Mouse (Mus musculus): Measurements from ENCODE around the gene Gm11639. TPM values are rescaled to one million over a fixed set of nuclear protein-coding genes. Genes with fewer than 3 reads are reported as not detected.

Gm11639 gene
- polyA plus RNA-seq, 1 experiment from 2014 or later = 0.05 TPM

GRCm38 (mm10) chr11:105144084-105144483, 458.6 kb downstream of the Gm11639 start:
- H3K4me1 ChIP-seq (replicated peaks) = peaks cover 39% of the 10 kb centered on the region
- no peaks in the 10 kb centered on the region for H3K9me3 ChIP-seq (replicated peaks)
- H3K4me2 ChIP-seq = no peak overlapping the region
- peak overlapping the region; percentile 10; the same call in 1 of the 2 replicates for H3K9ac ChIP-seq
- H3K4me3 ChIP-seq (replicated peaks) = no peak overlapping the region
- peak overlapping the region; percentile 46 for H3K27ac ChIP-seq (replicated peaks)
- no peaks in the 10 kb centered on the region for H3K27me3 ChIP-seq
- WGBS (ENCODE audit: insufficient replicate concordance) = 44% methylated on average over 3 of the region's 3 CpGs
- ATAC-seq (ENCODE audit: insufficient read depth) = peak; percentile 75
- peaks cover 21% of the 10 kb centered on the region for H3K36me3 ChIP-seq (replicated peaks)

DNA sequence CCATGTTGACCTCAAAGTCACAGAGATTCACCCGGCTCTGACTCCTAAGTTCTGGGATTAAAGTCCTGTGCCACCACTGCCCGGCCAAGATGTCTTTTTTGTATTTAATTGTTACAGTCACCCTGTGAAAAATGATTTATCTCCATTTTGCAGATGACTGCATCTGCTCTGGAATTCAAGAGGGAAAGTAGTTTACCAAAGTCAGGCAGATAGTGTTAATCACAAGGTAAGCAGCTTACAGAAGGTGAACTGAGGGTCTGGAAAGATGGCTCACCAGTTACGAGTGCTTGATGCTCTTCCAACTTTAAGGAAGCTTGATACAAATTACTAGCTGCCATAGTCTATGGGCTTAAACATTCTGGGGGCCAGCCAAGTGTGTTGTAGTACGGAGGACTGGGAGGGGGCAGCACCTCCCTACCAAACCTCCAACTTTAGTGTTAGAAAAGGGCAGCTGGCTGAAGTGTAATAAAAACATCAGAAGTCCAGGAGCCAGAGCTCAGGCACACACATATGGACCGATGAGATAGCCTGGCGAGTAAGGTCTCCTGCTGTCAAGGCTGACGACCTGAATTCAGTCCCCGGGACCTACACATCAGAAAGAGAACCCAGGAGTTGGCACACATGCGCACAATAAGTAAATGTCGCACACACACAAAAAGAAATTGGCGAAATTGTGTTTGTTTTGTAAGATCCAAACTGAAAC, 459.2 kb downstream of the Gm11639 start:
- ATAC-seq (ENCODE audit: insufficient read depth) = peak; percentile 29
- Histone ChIP-seq H3K4me1 (replicated peaks) (peaks cover 44% of the 10 kb centered on the region), H3K9me3 (replicated peaks) (no peaks in the 10 kb centered on the region), H3K9ac (peak overlapping the region; percentile 10; the same call in 1 of the 2 replicates), H3K27me3 (no peaks in the 10 kb centered on the region), H3K36me3 (replicated peaks) (peaks cover 15% of the 10 kb centered on the region), H3K4me3 (replicated peaks) (no peak overlapping the region), H3K27ac (replicated peaks) (peak overlapping the region; percentile 46), H3K4me2 (no peak overlapping the region)
- 53% methylated on average over 11 of the region's 11 CpGs for WGBS (ENCODE audit: insufficient replicate concordance)

GRCm38 (mm10) chr11:105145211-105145610, 459.7 kb downstream of the Gm11639 start:
- H3K27me3 ChIP-seq = no peaks in the 10 kb centered on the region
- peaks cover 50% of the 10 kb centered on the region for H3K4me1 ChIP-seq (replicated peaks)
- no peak for ATAC-seq (ENCODE audit: insufficient read depth)
- H3K4me3 ChIP-seq (replicated peaks) = no peak overlapping the region
- H3K9ac ChIP-seq = no peak overlapping the region
- H3K36me3 ChIP-seq (replicated peaks) = peaks cover 10% of the 10 kb centered on the region
- peak overlapping the region; percentile 46; the same call in 1 of the 2 replicates for H3K27ac ChIP-seq (replicated peaks)
- no peak overlapping the region for H3K4me2 ChIP-seq
- WGBS (ENCODE audit: insufficient replicate concordance) = 82% methylated on average over 10 of the region's 10 CpGs
- H3K9me3 ChIP-seq (replicated peaks) = no peaks in the 10 kb centered on the region

- no peak within 1 kb of the TSS for H3K9ac ChIP-seq
- peaks cover 63% of the 10 kb centered on the region for H3K4me1 ChIP-seq (replicated peaks)
- no peak for ATAC-seq (ENCODE audit: insufficient read depth)
- no peak within 1 kb of the TSS for H3K4me2 ChIP-seq
- no peaks in the 10 kb centered on the region for H3K9me3 ChIP-seq (replicated peaks)
- H3K27me3 ChIP-seq = no peaks in the 10 kb centered on the region
- H3K36me3 ChIP-seq (replicated peaks) = no peaks in the 10 kb centered on the region
- 73% methylated on average over 3 of the region's 3 CpGs for WGBS (ENCODE audit: insufficient replicate concordance)
- no peak within 1 kb of the TSS for H3K4me3 ChIP-seq (replicated peaks)
- H3K27ac ChIP-seq (replicated peaks) = 0 out of 2 replicates have a peak within 1 kb of the TSS, but pooled peaks have one; percentile 46
Measured at GRCm38 (mm10) chr11:105146593-105146992, 461.1 kb downstream of the Gm11639 start, which contains the start of gene Gm10842. Gm10842 (plus strand) TSS chr11:105146893.

GRCm38 (mm10) chr11:105149353-105149752, 463.8 kb downstream of the Gm11639 start:
- H3K36me3 ChIP-seq (replicated peaks) = no peaks in the 10 kb centered on the region
- no peaks in the 10 kb centered on the region for H3K9me3 ChIP-seq (replicated peaks)
- H3K4me3 ChIP-seq (replicated peaks) = no peak overlapping the region
- H3K27ac ChIP-seq (replicated peaks) = peak overlapping the region; percentile 75
- no peak overlapping the region for H3K4me2 ChIP-seq
- no peak for ATAC-seq (ENCODE audit: insufficient read depth)
- H3K9ac ChIP-seq = no peak overlapping the region
- WGBS (ENCODE audit: insufficient replicate concordance) = 30% methylated on average over 3 of the region's 3 CpGs
- H3K4me1 ChIP-seq (replicated peaks) = peaks cover 68% of the 10 kb centered on the region
- no peaks in the 10 kb centered on the region for H3K27me3 ChIP-seq

DNA sequence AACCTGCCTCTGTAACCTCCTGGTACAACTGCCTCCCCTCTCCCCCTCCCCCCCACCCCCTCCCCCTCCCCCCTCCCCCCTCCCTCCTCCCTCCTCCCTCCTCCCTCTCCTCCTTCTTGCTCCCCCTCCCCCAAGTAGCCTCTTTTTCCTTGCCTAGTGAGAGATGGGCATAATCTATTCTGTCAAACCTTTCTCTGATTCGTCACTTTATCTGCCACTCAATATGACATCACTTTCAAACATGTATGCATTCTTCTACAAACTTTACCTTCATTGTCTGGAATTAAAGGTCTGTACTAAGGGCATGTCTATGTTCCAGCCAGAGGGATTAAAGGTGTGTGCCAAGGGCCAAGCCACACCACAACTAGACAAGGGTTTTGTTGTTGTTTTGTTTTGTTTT, 464.3 kb downstream of the Gm11639 start:
- Histone ChIP-seq H3K4me3 (replicated peaks) (no peak overlapping the region), H3K36me3 (replicated peaks) (no peaks in the 10 kb centered on the region), H3K27me3 (no peaks in the 10 kb centered on the region), H3K9me3 (replicated peaks) (no peaks in the 10 kb centered on the region), H3K27ac (replicated peaks) (peak overlapping the region; percentile 92), H3K4me2 (no peak overlapping the region), H3K4me1 (replicated peaks) (peaks cover 68% of the 10 kb centered on the region), H3K9ac (no peak overlapping the region)
- no peak for ATAC-seq (ENCODE audit: insufficient read depth)
- 50% methylated on average over 1 of the region's 1 CpGs for WGBS (ENCODE audit: insufficient replicate concordance)

DNA sequence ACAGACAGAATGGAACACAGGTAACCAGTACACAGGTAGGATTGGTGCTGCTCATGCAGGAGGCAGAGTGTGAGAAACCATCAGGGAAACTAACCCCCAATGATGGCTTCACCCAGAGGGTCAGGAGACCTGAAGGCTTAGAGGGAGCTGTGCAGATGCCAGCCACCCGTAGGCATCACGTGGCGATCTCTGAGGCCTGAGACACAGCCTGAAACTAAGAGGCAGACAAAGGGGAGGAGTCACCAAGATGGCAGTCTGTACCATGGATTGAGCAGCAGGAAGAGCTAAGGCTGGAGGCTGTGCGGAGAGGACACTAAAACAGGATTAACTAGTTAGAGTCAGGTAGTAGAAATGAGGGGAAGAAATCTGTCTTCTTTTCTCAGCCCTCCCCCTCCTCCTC, 465.2 kb downstream of the Gm11639 start:
- H3K27me3 ChIP-seq = no peaks in the 10 kb centered on the region
- no peak for ATAC-seq (ENCODE audit: insufficient read depth)
- H3K9me3 ChIP-seq (replicated peaks) = no peaks in the 10 kb centered on the region
- no peak overlapping the region for H3K9ac ChIP-seq
- no peak overlapping the region for H3K4me2 ChIP-seq
- 56% methylated on average over 4 of the region's 4 CpGs for WGBS (ENCODE audit: insufficient replicate concordance)
- H3K4me3 ChIP-seq (replicated peaks) = no peak overlapping the region
- peak overlapping the region; percentile 92 for H3K27ac ChIP-seq (replicated peaks)
- peaks cover 66% of the 10 kb centered on the region for H3K4me1 ChIP-seq (replicated peaks)
- H3K36me3 ChIP-seq (replicated peaks) = no peaks in the 10 kb centered on the region

DNA sequence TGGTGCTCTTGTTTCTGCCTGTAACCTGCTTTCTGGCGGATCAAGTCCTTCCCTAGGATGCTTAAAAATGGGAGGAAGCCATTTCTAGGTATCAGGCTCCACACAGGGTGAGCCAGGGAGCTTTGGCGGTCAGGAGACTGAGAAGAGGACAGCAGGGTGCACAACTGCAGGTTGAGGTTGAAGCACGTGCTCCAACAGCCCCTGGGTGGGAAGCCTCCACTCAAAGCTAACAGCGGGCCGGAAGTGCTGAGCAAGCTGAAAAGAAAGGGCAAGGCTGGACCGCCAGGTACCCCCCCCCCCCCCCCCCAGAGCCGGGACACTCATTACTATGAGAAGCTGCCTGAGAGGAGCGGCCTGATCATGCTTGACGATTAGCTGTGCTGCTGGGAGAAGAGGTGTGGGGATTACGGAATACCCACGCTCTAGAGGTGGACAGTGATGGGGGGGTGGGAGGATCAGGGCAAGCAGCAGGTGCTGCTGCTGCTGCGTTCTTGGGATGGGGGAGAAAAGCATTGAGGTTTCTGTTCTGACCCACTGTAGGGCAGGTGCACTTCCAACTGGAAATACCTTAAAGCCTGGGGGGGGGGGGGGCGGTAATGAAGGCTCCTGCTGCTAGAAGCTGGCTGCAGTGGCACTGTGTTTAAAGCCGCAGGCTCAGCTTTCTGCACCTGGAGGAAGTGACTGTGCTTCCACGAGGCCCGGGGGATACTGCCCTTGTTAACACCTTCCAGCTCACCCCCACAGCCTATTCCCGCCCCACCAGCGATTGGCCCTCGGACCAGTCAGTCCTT, 465.9 kb downstream of the Gm11639 start:
- Histone ChIP-seq H3K4me3 (replicated peaks) (0 out of 2 replicates have a peak overlapping the region, but pooled peaks have one; percentile 2), H3K9ac (peak overlapping the region; percentile 46; the same call in 1 of the 2 replicates), H3K9me3 (replicated peaks) (no peaks in the 10 kb centered on the region), H3K27ac (replicated peaks) (peak overlapping the region; percentile 92), H3K4me2 (peak overlapping the region; percentile 73), H3K36me3 (replicated peaks) (no peaks in the 10 kb centered on the region), H3K27me3 (no peaks in the 10 kb centered on the region), H3K4me1 (replicated peaks) (peaks cover 71% of the 10 kb centered on the region)
- 18% methylated on average over 19 of the region's 19 CpGs for WGBS (ENCODE audit: insufficient replicate concordance)
- ATAC-seq (ENCODE audit: insufficient read depth) = no peak

- no peak for ATAC-seq (ENCODE audit: insufficient read depth)
- Histone ChIP-seq H3K4me2 (peak overlapping the region; percentile 73), H3K9ac (peak overlapping the region; percentile 46; the same call in 1 of the 2 replicates), H3K27me3 (no peaks in the 10 kb centered on the region), H3K27ac (replicated peaks) (peak overlapping the region; percentile 92), H3K4me3 (replicated peaks) (no peak overlapping the region), H3K9me3 (replicated peaks) (no peaks in the 10 kb centered on the region), H3K36me3 (replicated peaks) (no peaks in the 10 kb centered on the region), H3K4me1 (replicated peaks) (peaks cover 77% of the 10 kb centered on the region)
- 16% methylated on average over 4 of the region's 4 CpGs for WGBS (ENCODE audit: insufficient replicate concordance)
Measured at GRCm38 (mm10) chr11:105152017-105152300, 466.5 kb downstream of the Gm11639 start.

- Histone ChIP-seq H3K9me3 (replicated peaks) (no peaks in the 10 kb centered on the region), H3K4me2 (peak overlapping the region; percentile 73), H3K4me3 (replicated peaks) (peak overlapping the region; percentile 35), H3K27ac (replicated peaks) (peak overlapping the region; percentile 92), H3K36me3 (replicated peaks) (no peaks in the 10 kb centered on the region), H3K27me3 (no peaks in the 10 kb centered on the region), H3K9ac (peak overlapping the region; percentile 39), H3K4me1 (replicated peaks) (peaks cover 81% of the 10 kb centered on the region)
- 27% methylated on average over 11 of the region's 11 CpGs for WGBS (ENCODE audit: insufficient replicate concordance)
- peak; percentile 88 for ATAC-seq (ENCODE audit: insufficient read depth)
Measured at GRCm38 (mm10) chr11:105152357-105152899, 466.9 kb downstream of the Gm11639 start.
